Mouse (Mus musculus) right cerebral cortex, postnatal 25 days (tissue): ENCODE results near the gene Evx2.
A peak's percentile ranks its signal among the peaks of the same experiment; 100 is the strongest.

Source experiments
- DNase-seq: peaks from one replicate; pipeline ENCODE4 v3.0.0; 2022

Gene Evx2

GRCm38 (mm10) chr2:74695383-74695782 lies 36.0 kb upstream of the Evx2 start:
- DNase-seq: no peak

GRCm38 (mm10) chr2:74694066-74694465 lies 34.7 kb upstream of the Evx2 start:
- DNase-seq: no peak

- no peak for DNase-seq
Measured at GRCm38 (mm10) chr2:74693432-74693827, 34.1 kb upstream of the Evx2 start.

DNA sequence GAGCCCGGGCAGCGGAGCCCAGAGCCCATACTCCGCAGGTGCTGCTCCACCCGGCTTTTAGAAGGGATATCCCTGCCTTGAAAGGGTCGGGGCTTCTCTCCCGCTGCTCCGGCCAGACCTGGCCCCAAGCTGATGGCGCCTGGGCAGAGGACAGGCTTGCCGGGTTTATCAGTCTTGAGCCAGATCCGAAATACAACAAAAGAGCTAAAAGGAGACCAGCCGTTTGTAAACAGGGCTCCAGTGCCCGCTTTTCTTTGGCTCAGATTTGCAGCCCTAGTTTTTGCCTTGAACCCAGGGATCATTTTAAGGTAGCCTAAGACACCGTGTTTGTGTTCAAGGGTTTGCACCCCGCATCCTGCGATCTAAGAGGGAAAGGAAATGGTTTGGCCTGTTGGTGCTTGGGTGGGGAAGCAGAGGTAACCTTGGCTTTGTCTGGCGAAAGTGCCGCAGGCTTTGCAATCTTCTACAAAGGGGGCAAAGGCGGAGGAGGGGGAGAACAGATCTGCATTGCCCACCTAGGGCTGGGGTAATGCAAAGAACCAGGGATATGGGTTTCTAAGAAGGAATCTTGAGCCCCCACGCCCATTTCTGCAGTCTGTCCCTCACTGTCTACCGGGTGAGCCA lies 33.6 kb upstream of the Evx2 start:
- no peak for DNase-seq

- DNase-seq: no peak
Measured at GRCm38 (mm10) chr2:74691995-74692807, 32.8 kb upstream of the Evx2 start.

GRCm38 (mm10) chr2:74691022-74691951 lies 31.9 kb upstream of the Evx2 start, which contains the start of gene Hoxd10:
Gene Hoxd10 (plus strand): TSS chr2:74691924.
- no peak for DNase-seq

- DNase-seq: no peak
Measured at GRCm38 (mm10) chr2:74690338-74690716, 31.0 kb upstream of the Evx2 start.

- DNase-seq: peak; percentile 19
Measured at GRCm38 (mm10) chr2:74689574-74690337, 30.4 kb upstream of the Evx2 start.

DNA sequence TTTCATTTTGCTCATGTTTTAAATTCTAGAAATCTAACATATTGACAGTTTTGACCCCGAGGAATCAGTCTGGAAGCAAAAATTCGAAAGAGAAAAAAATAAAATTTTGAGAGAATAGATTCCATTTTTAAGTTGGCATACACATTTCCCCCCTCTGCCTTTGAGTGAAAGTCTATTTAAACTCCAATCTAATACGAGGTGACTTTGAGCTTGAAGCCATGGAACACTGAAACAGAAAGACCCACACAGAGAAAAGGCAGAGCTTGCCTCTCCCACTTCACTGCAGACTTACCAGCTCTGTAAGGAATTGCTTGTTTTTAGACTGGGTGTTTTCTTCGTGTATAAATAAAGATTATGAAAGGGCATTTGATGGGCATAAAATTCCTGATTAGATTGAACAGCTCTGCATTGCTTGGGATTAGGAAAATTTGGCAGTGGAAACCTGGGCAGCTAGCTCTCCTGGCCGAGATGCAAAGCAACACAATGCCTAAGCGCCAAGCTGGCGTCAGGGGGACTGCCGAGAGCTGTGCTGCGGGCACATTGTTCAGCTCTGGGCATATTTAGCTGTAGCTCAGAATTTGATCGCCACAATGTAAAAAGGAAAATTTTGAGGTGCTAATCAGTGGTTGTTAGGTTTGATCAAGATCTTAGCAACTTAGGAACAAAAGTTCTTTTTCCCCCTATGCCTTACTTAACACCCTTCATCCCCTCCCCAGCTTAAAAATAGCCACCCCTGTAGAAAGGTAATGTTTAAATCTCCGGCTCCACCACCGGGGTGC lies 29.6 kb upstream of the Evx2 start:
- no peak for DNase-seq

DNA sequence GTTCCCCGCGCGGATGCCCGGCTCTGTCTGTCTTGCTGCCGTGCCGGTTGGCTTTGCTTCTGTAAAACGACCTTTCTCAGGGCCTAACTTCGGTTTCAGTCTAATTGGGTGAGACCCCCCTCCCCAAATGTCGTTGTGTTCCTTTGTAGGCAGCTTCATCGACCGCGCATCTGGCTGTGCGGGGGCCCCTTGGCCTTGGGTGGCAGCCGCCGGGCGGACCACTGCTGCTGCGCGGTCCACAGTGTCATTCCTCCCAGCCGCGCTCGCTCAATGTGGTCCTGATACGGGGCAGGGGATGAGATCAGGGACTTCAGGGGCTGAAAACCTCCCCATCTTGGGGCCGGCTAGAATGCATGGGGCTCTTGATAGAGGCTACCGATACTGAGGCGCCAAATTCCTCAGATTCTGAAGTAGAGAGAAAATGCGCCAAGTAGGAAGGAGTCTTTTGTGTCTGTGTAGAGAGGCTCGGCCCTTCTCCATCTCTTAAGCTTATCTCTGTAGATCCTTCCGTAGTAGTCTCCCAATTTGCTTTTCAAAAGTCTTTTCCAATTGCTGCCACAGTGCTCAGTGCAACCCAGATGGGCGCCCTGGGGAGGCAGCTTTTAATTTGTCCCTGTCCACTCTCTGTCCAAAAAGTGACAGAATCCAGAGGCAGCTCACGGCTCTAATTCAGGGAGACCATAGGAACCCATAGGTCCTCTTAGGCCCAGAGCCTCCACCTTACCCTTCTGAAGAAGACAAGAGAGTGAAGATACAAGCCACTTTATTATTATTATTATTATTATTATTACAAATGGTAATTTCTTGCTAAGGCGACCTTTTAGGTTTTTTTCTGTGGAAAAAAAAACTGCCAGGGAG lies 28.6 kb upstream of the Evx2 start:
- no peak for DNase-seq

- no peak for DNase-seq
Measured at GRCm38 (mm10) chr2:74686988-74687697, 27.8 kb upstream of the Evx2 start.

GRCm38 (mm10) chr2:74686301-74686987 lies 27.1 kb upstream of the Evx2 start:
- DNase-seq: peak; percentile 19

GRCm38 (mm10) chr2:74685059-74685603 lies 25.8 kb upstream of the Evx2 start:
- no peak for DNase-seq

DNA sequence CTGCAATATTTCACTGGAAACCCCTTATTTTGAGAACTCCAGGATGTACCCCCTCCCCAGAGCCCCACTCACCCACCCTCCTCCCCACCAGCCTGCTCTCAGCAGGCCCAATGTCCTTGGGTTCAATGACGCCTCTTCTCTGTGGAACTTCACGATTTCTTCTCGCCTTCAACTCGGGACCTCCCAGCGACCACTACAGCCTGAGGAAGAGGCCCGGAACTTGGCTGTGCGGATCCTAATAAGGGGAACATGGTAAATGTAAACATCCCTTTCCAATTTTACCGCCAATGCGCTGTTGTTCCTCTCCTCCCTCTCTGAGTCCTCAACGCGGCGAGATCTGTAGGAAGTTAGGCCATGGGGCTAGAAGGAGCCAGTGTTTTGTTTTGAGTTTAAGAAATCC lies 24.7 kb upstream of the Evx2 start:
- DNase-seq: no peak

- DNase-seq: no peak
Measured at GRCm38 (mm10) chr2:74683471-74683951, 24.2 kb upstream of the Evx2 start.

DNA sequence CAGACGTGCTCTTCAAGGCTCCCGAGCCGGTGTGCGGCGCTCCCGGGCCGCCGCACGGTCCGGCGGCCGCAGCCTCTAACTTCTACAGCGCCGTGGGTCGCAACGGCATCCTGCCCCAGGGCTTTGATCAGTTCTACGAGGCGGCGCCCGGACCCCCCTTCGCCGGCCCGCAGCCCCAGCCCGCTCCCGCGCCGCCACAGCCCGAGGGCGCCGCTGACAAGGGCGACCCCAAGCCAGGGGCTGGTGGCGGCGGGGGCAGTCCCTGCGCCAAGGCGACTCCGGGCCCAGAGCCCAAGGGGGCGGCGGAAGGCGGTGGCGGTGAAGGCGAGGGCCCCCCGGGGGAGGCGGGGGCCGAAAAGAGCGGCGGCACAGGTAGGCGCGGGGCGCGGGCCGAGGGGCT lies 23.4 kb upstream of the Evx2 start:
- no peak for DNase-seq

GRCm38 (mm10) chr2:74681594-74682531 lies 22.5 kb upstream of the Evx2 start:
- no peak for DNase-seq
